ENCODE assay signal across 8 mouse cellular contexts in genomic region chr11:22782705-22783124, GRCm38 (mm10).
DNase-seq lines count a peak whose midpoint lies in the region; ATAC-seq lines count a peak whose summit lies in the region.

No protein-coding gene starts in this region.

- DNase-seq in kidney, postnatal 4 days, result peak; percentile 40 to 58
- DNase-seq in kidney, adult 8-10 months, result no peak
- peak; percentile 73 for DNase-seq in thymus, postnatal 10 days (ENCODE audit: low spot score in 2 of 2)
- no peak for DNase-seq in gastrocnemius, adult 18-20 months (ENCODE audit: low spot score)
- DNase-seq in urinary bladder, adult 2 months (ENCODE audit: low spot score), result no peak
- DNase-seq in right cerebral cortex, postnatal 36 days (ENCODE audit: low spot score in 2 of 2), result no peak

- peak overlapping the region; percentile 7; the same call in 1 of the 2 replicates for H3K4me2 ChIP-seq in heart, embryonic 14.5 days (ENCODE audit: low read length)

- H3K4me1 ChIP-seq in heart, embryonic 14.5 days (ENCODE audit: control insufficient read depth in 2 of 2, insufficient read depth in 2 of 2, low read length in 2 of 2), result peaks cover 0 to 5% of the 10 kb centered on the region in 2 experiments; a peak in 2 of 4 replicates

- 54% methylated on average over 13 of the region's 13 CpGs for WGBS in heart, embryonic 14.5 days
- 69% methylated on average over 13 of the region's 13 CpGs for WGBS in macrophage (ENCODE audit: missing documents)

- no peak overlapping the region for H3K4me3 ChIP-seq in heart, embryonic 14.5 days (ENCODE audit: control insufficient read depth in 1 of 2, insufficient read depth in 1 of 2, low read depth in 1 of 2, low read length in 2 of 2)
- H3K4me3 ChIP-seq in macrophage (ENCODE audit: inconsistent target), result no peak overlapping the region

- H3K9me3 ChIP-seq in heart, embryonic 14.5 days (ENCODE audit: control insufficient read depth, low read length), result no peaks in the 10 kb centered on the region

- no peaks in the 10 kb centered on the region for H3K27me3 ChIP-seq in heart, embryonic 14.5 days (ENCODE audit: control insufficient read depth, insufficient read depth, low read length)

- H3K79me2 ChIP-seq in macrophage (ENCODE audit: inconsistent target), result no peaks in the 10 kb centered on the region

- ATAC-seq in heart, embryonic 14.5 days (ENCODE audit: insufficient number of reproducible peaks, insufficient read depth, low FRiP score, low read depth), result no peak

- no peak overlapping the region for H3K9ac ChIP-seq in heart, embryonic 14.5 days (ENCODE audit: low read length)

- no peak overlapping the region for H3K27ac ChIP-seq in heart, embryonic 14.5 days (replicated peaks in 1 of 2; ENCODE audit: control insufficient read depth in 1 of 2, insufficient read depth in 1 of 2, low read depth in 2 of 2, low read length in 2 of 2)
- 0 out of 2 replicates have a peak overlapping the region, but pooled peaks have one; percentile 4 for H3K27ac ChIP-seq in macrophage

- no peaks in the 10 kb centered on the region for H3K36me3 ChIP-seq in heart, embryonic 14.5 days (ENCODE audit: control insufficient read depth, insufficient read depth, low read length)
- H3K36me3 ChIP-seq in macrophage (ENCODE audit: inconsistent target), result no peaks in the 10 kb centered on the region

Comparison
In these comparisons a context has a peak if more than half of its experiments do, and no peak if none do; other contexts are left out.
1. DNase-seq: peak in kidney, postnatal 4 days (2 of 2) and thymus, postnatal 10 days (2 of 2); none in kidney, adult 8-10 months (0 of 2), gastrocnemius, adult 18-20 months (single experiment), urinary bladder, adult 2 months (single experiment) and right cerebral cortex, postnatal 36 days (0 of 2).